Mouse (Mus musculus): ENCODE results near the gene Foxd1.
A peak's percentile ranks its signal among the peaks of the same experiment; 100 is the strongest.

Gene Foxd1

DNA sequence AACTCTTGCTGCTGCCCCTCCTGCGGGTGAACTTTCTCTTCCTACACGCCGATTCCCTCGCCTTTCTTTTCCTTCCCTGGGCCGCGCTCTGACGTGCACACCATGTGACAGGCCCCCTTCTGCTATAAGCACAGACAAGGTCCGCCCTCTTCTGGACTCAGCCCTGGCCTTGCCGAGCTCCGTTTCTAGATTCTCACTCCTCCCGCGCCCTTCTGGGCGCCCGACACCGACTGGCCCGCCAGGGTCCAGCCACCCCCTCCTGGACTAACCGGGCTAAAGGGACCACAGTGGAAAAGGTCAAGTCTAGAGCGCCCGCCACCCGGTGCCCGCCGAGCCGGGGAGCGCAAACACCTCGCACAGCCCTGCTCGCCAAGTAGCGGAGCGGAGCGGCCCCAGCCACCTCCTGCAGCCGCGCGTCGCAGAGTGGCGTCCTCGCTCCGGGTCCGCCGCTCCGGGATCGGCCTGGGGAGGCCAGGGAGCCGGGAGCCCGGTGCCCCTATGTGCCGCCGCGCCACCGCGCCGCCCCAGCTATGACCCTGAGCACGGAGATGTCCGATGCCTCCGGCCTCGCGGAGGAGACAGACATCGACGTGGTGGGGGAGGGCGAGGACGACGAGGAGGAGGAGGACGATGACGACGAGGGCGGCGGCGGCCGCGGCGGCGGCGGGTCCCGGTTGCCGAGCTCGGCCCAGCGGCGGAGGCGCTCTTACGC, at the start of gene Foxd1:
Gene Foxd1 (plus strand): TSS at position 153 of the 712 bp plus-strand sequence.
- no peak for DNase-seq (ENCODE audit: low read depth)

DNA sequence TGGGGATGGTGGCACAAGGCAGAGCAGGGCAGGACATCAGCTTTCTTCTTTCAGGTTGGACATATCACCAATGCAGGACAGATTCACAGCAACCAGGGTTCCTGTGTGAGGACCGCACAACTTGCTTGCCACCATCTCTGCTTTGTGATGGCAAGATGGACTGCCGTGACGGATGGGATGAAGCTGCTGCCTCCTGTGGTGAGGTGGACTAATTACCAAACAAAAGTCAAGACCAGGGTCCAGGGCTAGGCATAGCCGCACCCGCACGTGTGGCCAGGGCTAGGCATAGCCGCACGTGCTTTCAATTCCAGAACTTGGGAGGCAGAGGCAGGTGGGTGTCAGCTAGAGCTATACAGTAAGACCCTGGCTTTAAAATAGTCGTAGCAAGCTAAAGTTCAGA, 48.8 kb upstream of the Foxd1 start:
- DNase-seq (ENCODE audit: low read depth) = no peak

DNA sequence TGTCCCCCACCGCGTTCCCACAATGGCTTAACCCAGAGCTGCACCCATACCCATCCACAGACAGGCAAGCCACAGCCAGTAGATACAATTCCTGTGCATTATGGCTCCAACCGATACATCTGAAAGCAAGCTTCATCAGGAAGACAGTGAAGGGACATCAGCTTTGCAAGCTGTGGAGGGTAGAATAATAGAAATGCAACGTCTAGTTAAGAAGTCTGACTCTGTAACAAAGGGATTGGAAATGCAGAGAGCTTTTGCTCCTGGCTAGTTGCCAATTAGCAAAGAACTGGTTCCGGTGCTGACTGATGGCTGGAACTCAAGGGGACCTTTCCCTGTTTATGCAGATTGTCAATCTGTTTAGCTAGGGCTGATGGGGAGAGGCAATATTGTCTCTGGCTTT, 47.6 kb upstream of the Foxd1 start:
- no peak for DNase-seq (ENCODE audit: low read depth)

DNA sequence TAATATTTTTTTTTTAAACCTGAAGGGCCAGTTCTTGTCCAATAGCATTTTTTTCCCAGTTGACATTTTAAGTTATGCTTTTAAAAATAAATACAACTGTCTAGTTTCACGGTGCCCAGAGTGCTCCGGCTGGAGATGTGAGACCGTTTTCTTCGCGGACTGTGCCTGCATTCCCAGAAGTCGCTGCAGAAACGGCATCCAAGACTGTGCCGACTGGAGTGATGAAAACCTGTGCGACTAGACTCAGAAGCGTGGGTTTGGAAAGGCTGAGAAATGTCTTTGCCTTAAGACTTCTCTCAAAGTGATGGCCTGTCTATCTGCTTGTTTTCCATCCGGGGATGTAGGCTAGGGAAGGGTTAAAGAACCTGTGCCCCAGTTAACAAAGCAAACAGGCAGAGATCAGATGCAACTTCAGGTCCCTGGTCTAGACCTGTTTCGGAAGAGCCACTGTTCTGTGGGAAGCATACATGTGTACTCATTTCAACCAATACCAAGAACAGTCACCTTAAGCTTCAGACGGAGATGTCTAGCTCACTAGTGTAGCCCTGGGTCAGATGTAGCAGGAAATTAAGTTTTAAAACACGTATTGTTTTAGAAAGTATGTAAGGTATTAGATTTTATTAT, 47.1 kb upstream of the Foxd1 start:
- DNase-seq (ENCODE audit: low read depth) = no peak

DNA sequence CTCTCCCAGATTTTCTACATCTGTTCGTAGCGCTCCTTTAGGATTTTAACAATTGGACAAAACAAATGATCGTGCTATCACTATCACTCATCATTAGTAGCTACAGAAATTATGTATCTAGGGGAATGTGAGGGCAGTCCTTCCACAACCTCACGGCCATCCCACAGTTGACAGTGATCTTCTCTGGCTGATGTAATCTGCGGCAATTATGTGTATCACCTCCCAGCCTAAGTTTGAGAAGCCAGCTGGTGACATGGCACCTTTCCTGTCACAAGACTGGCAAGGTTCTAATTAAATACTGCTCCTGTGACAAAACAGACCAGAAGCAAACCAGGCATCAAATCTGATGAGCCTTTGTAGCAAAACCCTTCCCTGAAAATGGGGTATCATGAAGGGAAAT, 46.0 kb upstream of the Foxd1 start:
- peak; percentile 51 for DNase-seq (ENCODE audit: low read depth)

DNA sequence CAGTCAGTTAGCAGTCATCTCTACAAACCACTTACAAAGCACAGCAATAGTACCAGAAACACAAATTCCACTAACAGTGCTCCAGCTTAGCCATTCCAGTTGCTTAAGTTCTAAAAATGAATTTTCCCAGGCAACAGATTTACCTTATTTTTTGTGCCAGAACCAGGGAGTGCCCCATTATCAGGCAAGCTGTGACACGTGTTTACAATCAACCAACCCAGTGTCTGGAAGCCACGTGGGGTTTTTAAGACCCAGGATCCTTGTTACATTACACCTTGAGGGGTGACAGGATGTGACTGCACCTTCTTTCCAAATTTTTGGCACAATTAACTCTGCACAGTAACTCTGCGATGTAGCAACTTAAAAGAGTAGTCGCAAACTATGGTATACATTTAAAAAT, 45.3 kb upstream of the Foxd1 start:
- DNase-seq (ENCODE audit: low read depth) = no peak

DNA sequence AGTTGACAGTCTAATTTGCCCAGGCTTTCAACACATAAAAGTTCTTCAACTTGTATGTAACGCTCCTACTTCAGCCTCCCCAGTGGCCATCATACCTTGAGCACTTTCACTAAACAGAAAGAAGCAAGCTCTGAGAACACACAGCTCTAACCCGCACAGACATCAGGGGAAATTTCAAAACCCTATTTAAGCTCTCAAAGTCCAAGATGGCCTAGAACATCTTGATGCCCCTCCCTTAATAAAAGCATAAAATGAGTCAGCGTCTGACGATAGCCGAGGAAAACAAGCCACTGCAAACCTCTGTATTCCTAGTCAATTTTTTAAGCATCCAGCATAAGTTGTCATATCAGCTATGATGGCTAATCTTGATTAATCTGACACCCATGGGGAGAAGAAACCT, 42.4 kb upstream of the Foxd1 start:
- DNase-seq (ENCODE audit: low read depth) = no peak

DNA sequence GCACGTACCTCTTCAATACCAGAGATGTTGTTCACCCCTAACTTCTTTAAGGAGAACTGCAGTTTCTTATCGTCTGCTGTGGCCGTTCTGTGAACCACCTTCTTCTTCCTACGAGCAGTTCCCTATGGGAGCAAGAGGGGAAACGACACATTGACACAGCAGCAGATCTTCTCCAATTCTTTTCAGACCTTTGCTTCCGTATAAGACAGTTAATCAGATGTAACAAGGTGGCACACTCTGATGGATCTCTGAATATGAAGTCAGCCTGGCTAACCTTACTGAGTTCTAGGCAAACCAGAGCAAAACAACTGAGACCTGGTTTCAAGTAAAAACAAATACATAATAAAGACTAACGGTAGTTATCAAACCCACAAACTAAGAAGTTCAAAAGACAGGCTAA, 40.4 kb upstream of the Foxd1 start:
- DNase-seq (ENCODE audit: low read depth) = no peak

DNA sequence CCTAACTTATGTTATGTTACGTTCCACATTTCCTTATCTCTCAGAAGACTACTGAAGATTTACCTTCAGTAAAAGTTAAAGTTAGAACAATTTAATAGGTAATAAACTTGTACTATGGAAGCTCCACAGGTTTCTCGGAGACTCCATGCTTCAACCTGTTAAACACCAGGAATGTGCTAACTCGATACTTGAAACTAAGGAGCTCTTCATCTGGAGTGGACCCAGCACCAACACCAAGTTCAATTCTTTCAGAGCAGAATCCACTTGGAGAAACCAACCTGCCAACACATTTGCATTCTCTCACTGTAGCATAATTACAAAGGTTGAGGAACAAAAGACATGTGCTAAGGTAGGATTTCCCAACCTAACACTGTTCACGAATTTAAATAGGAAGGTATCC, 38.9 kb upstream of the Foxd1 start:
- no peak for DNase-seq (ENCODE audit: low read depth)

DNA sequence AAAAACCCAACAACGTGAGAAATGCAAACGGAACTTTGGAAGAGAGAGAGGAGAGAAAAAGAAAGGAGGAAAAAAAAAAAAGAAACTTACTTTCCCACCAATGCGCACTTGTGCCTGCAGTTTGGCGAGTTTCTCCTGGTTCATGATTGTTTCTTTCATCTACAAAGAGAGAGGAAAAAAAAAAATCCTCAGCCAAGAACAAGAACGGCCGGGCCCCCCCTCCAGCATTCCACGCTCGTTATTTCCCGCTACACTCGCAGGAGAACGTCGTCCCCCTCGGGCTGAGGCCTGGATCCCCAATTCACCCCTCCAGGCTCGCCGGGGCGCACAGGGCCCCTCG, 37.9 kb upstream of the Foxd1 start:
- DNase-seq (ENCODE audit: low read depth) = no peak

DNA sequence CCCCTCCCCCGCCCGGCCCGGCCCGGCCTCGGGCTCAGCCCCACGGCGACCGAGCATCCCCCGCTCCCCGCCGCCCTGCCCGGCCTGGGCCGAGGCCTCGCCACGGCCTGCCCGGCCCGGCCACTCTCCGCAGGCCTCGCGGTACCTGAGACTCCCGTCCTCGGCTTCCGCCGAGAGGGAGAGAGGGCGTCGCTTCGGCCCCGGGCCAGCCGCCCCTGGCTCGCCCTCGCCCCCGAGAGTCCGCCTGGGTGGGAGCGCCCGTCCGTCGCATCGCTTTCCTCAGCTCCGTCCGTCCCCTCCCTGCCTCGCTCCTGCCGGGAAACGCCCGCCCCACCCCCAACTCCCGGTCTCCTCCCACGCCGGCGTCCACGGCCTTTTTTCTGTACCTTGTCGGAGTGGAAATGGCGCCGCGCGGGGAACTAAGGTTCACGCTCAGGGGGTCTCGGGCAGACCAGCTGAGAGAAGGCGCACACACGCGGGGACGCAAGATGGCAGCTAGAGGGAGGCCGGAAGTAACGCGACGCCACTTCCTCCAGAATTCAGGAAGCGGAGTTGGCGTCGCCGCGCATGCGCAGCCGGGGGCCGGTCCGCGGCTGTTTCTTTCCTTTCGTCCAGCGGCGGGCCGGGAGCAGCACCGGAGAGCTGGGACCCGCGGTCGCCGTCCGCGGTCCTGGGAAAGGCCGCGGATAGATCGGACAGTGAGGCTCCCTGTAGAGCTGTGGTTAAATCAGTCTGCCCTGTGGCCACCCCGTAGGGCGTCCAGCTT, 37.4 kb upstream of the Foxd1 start, which contains the start of gene Btf3:
Gene Btf3 (minus strand): TSS at position 527 of the 766 bp plus-strand sequence.
- peak; percentile 95 for DNase-seq (ENCODE audit: low read depth)

DNA sequence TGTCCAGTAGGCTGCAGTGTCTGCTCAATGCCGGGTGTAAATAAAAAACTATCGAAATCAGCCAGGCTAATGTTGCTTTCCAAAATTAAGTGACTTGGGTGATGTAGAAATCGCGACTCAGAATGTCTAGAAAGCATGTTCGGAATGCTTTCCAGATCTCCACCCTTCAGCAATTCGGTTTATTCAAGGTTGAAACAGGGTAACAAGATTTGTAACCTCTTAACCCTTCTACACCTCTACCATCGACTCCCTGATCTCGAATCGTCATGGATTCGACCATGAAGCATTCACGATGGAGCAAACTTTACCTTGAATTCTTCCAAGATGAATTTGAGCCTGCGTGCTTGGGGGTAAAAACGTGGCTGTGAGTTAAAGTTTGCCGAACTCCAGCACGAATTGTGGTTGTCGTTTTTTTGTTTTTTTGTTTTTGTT, 36.8 kb upstream of the Foxd1 start:
- DNase-seq (ENCODE audit: low read depth) = no peak

DNA sequence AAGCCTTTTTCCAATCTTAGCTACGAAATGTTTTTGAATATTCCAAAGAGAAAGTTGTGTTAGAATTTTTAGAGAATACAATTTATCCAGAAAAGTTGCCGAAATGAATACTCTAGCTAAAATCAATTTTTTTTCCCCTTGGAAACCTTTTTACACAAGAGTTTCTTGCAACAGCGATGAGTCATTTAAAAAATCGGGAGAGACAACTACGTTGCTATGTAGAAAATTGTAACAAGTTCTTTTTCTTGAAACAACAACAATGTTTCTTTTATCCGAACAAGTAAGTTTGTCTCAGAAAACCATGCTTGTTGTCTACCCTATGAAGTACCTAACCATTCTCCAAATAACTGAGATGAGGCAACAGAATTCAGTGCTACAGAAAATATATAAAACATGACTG, 36.1 kb upstream of the Foxd1 start:
- DNase-seq (ENCODE audit: low read depth) = no peak

DNA sequence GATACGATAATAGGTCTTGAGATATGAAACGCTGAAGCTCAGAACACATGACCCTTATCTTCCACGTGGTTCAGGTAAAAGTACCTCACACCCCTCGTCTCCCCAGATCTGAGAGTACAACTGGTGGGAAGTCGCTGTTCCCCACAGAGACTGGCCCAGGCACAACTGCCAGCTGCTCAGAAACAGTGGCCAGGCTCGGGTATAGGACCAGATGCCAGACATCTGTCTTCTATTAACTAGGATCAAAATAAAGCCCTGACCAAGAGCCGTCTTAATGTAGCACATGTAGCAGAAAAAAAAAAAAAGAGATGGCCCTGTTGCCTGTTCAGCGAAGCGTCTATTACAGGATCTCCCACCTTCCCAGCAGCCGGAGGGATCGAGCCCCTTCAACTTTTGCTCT, 29.0 kb upstream of the Foxd1 start:
- no peak for DNase-seq (ENCODE audit: low read depth)

DNA sequence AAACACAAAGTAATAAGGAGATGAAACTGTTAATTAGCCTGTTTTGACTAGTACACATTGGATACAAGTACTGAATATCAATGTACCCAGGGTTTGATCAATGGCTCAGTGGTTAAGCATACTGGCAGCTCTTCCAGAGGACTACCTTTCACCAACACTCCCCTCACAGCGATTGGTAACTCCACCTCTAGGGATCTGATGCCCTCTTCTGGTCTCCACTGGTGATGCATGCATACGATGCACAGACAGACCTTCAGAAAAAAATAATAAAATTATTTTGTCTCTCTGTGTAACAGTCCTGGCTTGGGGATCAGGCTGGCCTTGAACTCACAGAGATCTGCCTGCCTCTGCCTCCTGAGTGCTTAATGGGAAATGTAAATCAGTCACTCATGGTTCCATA, 21.9 kb upstream of the Foxd1 start:
- DNase-seq (ENCODE audit: low read depth) = peak; percentile 60

DNA sequence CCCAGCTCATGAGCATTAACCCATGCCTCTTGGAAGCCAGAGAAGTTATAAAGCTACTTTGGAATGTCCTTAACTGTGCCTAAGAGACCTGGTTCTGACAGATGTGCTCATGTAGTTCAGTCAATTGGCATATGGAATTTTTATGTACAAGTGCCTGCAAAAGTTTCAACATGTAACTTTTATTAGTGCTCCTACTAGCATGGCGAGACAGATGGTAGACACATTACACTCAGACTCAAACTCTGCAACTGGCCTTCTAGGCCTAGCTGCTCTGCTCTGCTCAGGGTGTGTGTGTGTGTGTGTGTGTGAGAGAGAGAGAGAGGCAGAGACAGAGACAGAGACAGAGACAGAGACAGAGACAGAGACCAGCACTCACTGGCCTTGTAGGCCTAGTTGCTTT, 17.8 kb upstream of the Foxd1 start:
- no peak for DNase-seq (ENCODE audit: low read depth)

DNA sequence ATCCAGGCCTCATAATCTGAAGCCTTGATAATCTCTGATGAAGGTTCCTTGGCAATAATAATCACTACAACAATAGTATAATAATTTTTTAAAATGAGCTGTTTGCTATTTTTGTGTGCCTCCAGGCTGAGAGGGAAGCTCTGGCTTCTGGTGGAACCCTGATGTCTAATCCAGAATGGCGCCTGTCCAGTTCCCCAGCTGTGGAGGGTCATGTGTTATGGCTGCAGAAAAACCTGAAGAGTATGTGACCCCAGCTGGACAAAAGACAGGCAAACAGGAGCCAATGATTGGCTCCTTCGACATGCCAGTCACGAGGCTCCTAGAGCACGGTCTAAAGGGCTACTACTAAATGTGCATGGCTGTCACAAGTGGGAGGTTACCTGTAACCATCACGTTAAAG, 13.5 kb upstream of the Foxd1 start:
- DNase-seq (ENCODE audit: low read depth) = no peak

DNA sequence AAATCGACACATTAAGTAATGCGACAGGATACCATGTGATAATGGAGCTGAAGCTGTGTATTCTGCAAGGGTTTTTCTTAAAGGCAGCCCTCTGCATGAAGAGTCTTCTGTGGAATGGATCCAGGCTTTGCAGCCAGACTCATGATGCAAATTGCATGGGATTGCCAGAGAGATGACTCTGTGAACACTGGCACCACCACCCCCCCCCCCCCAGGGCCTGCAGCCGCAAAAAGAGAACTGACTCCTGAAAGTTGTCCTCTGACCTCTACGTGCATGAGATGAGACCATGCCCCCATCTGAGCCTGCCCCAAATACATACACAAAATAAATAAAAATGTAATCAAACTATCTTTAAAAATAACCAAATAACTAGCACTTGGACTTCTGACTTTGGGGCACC, 4.6 kb upstream of the Foxd1 start:
- no peak for DNase-seq (ENCODE audit: low read depth)

DNA sequence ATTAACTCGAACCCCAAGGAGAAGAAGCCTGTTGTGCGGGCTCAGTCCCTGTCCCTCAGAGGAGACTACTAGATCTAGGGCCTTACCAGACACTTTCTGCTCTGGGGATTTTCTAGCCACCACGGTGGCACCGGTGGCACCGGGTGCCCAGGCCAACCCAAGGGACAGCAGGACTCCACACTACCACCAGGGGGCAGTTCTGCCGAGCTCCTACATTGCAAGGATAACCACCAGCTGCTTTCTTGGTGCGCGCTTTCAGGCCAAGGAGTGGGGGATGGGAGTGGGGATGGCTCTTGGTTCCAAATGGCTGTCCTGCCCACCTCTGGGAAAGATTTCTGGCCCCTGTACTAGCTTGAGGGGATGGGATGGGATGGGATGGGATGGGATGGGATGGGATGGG, 2.5 kb upstream of the Foxd1 start:
- DNase-seq (ENCODE audit: low read depth) = peak; percentile 22

DNA sequence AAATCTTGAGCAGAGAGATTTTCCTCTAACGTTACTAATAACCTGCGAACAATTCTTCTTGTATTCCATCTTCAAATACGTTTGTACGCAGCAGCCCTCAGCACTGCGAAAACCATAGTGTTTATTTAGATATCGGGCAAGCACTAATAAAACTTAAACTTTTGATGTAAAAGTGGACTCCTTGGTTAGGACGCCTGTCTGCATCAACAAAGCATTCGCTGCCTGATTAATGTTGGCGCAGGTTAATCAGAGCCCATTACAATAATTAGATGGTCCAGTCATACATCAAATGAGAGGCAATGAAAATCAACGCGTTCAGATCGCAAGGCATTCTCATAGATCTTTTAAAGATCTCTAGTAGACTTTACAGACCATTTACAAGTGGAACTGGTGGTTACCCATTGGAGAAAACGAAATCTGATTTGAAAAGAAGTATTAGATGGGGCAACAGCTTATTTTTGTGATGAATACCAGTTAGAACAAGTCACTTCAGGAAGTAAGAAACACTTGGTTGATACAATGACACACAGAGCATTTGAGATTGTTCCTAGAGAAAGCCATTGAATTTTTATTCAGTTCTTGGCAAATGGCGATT, 1.6 kb upstream of the Foxd1 start:
- DNase-seq (ENCODE audit: low read depth) = no peak

DNA sequence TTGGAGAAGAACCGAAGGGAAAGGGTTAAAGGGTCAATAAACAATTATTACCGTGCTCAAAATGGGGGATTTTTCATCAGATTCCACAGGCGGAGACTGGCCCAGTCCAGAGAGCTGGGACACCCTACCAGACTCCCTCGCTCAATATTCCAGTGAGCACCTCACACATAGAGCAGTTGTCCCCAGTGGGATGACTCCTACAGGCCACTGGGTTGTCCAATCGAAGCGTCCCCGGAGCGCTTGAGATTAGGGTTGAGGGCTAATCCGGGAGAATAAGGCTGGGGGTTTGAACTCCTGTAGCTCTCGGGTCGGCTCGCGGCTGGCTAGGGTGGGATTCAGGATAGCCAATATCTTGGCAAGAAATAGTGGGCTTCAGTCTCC, 343 bp upstream of the Foxd1 start:
- DNase-seq (ENCODE audit: low read depth) = no peak

DNA sequence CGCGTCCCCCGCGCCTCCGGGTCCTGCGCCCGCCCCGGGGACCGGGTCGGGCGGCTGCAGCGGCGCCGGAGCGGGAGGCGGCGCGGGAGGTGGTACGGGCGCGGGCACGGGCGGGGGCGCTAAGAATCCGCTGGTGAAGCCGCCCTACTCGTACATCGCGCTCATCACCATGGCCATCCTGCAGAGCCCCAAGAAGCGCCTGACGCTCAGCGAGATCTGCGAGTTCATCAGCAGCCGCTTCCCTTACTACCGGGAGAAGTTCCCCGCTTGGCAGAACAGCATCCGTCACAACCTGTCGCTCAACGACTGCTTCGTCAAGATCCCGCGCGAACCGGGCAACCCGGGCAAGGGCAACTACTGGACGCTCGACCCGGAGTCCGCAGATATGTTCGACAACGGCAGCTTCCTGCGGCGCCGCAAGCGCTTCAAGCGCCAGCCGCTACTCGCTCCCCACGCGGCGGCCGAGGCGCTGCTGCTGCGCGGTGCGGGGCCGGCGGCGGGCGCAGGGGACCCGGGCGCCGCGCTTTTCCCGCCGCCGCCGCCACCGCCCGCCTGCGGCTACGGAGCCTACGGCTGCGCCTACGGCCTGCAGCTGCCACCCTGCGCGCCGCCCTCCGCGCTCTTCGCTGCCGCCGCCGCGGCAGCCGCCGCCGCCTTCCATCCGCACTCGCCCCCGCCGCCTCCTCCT, 973 bp downstream of the Foxd1 start:
- no peak for DNase-seq (ENCODE audit: low read depth)
